Mouse (Mus musculus) neural tube, embryonic 13.5 days (tissue): Measurements from ENCODE around the gene Catsper2. TPM values are rescaled to one million over a fixed set of nuclear protein-coding genes. Genes with fewer than 3 reads are reported as not detected.

Source experiments
- microRNA-seq: library from miRNA; unstranded; fragments of <30 nt; microRNA quantifications from one replicate; pipeline ENCODE4, GENCODE M21; 2016
- polyA plus RNA-seq: library from polyadenylated mRNA; unstranded; fragments of >200 nt; fragmentation: Nextera tagmentation; extraction: Ambion mirVana; gene quantifications from 2 replicates; pipeline ENCODE4 v1.2.1, GENCODE M21; 2015

The Catsper2 gene
- polyA plus RNA-seq, 1 experiment from 2014 or later: 4.8 TPM

Small RNA genes lying within 50 kb of the gene (microRNA-seq; reads per million reads assigned to microRNA genes)
- not detected for gene Gm22953

Other genes starting within 250 kb of the Catsper2 start
- 49.6 and 57.0 TPM in 2 replicates for gene Tubgcp4, start 243.1 kb downstream of the Catsper2 start, polyA plus RNA-seq
- 8.4 and 8.8 TPM in 2 replicates for gene Zscan29, start 242.7 kb downstream of the Catsper2 start, polyA plus RNA-seq
- gene Trp53bp1, start 142.4 kb downstream of the Catsper2 start, polyA plus RNA-seq: 151 and 181 TPM in 2 replicates
- gene Map1a, start 124.2 kb downstream of the Catsper2 start, polyA plus RNA-seq: 17.6 and 21.8 TPM in 2 replicates
- 16.3 and 17.4 TPM in 2 replicates for gene Ppip5k1, start 58.4 kb downstream of the Catsper2 start, polyA plus RNA-seq
- gene Ckmt1, start 56.1 kb downstream of the Catsper2 start, polyA plus RNA-seq: 54.0 and 60.8 TPM in 2 replicates
- not detected in 2 replicates for gene Strc, start 26.6 kb downstream of the Catsper2 start, polyA plus RNA-seq
- gene Pdia3, start within 50 bp of the Catsper2 start, polyA plus RNA-seq: 453 and 473 TPM in 2 replicates
- gene Ell3, start 30.5 kb upstream of the Catsper2 start, polyA plus RNA-seq: 2.6 TPM in 2 replicates
- gene Serf2, start 35.4 kb upstream of the Catsper2 start, polyA plus RNA-seq: 393 and 478 TPM in 2 replicates
- 113 and 132 TPM in 2 replicates for gene Hypk, start 39.5 kb upstream of the Catsper2 start, polyA plus RNA-seq
- 1.1 and 1.4 TPM in 2 replicates for gene Serinc4, start 43.0 kb upstream of the Catsper2 start, polyA plus RNA-seq
- 74.3 and 76.4 TPM in 2 replicates for gene Mfap1b, start 60.3 kb upstream of the Catsper2 start, polyA plus RNA-seq
- 30.1 and 39.3 TPM in 2 replicates for gene Mfap1a, start 92.9 kb upstream of the Catsper2 start, polyA plus RNA-seq
- 4.2 and 4.5 TPM in 2 replicates for gene Wdr76, start 92.9 kb upstream of the Catsper2 start, polyA plus RNA-seq